Mouse (Mus musculus): ENCODE data around the gene Ier5l. TPM values are rescaled to one million over a fixed set of nuclear protein-coding genes. Genes with fewer than 3 reads are reported as not detected.

Ier5l gene
- 2.4 and 6.8 TPM in 2 replicates for polyA plus RNA-seq (2015; fragmentation: Nextera tagmentation; extraction: Ambion mirVana)

GRCm38 (mm10) chr2:30474039-30474438 lies at the start of gene Ier5l:
Gene Ier5l, minus strand, starts transcription at chr2:30474219.

Other genes with a start within 250 kb of the Ier5l start
- 60.2 and 61.1 TPM in 2 replicates for gene Lrrc8a, start 236.5 kb downstream of the Ier5l start, polyA plus RNA-seq (2015; fragmentation: Nextera tagmentation; extraction: Ambion mirVana)
- gene Gm28035, start 233.7 kb downstream of the Ier5l start, polyA plus RNA-seq (2015; fragmentation: Nextera tagmentation; extraction: Ambion mirVana), result 0.09 and 0.15 TPM in 2 replicates
- 7.3 and 8.3 TPM in 2 replicates for gene Phyhd1, start 208.0 kb downstream of the Ier5l start, polyA plus RNA-seq (2015; fragmentation: Nextera tagmentation; extraction: Ambion mirVana)
- gene Gm28038, start 193.2 kb downstream of the Ier5l start, polyA plus RNA-seq (2015; fragmentation: Nextera tagmentation; extraction: Ambion mirVana), result not detected in 2 replicates
- 42.0 and 45.1 TPM in 2 replicates for gene Dolk, start 187.9 kb downstream of the Ier5l start, polyA plus RNA-seq (2015; fragmentation: Nextera tagmentation; extraction: Ambion mirVana)
- 10.0 and 11.1 TPM in 2 replicates for gene Nup188, start 187.8 kb downstream of the Ier5l start, polyA plus RNA-seq (2015; fragmentation: Nextera tagmentation; extraction: Ambion mirVana)
- 180 and 203 TPM in 2 replicates for gene Sh3glb2, start 114.9 kb downstream of the Ier5l start, polyA plus RNA-seq (2015; fragmentation: Nextera tagmentation; extraction: Ambion mirVana)
- gene Miga2, start 110.0 kb downstream of the Ier5l start, polyA plus RNA-seq (2015; fragmentation: Nextera tagmentation; extraction: Ambion mirVana), result 33.5 and 36.1 TPM in 2 replicates
- 53.7 and 54.8 TPM in 2 replicates for gene Dolpp1, start 82.0 kb downstream of the Ier5l start, polyA plus RNA-seq (2015; fragmentation: Nextera tagmentation; extraction: Ambion mirVana)
- 25.8 and 29.2 TPM in 2 replicates for gene Crat, start 58.4 kb downstream of the Ier5l start, polyA plus RNA-seq (2015; fragmentation: Nextera tagmentation; extraction: Ambion mirVana)
- 125 and 136 TPM in 2 replicates for gene Ptpa, start 58.2 kb downstream of the Ier5l start, polyA plus RNA-seq (2015; fragmentation: Nextera tagmentation; extraction: Ambion mirVana)
- gene Cstad, start 120.8 kb upstream of the Ier5l start, polyA plus RNA-seq (2015; fragmentation: Nextera tagmentation; extraction: Ambion mirVana), result 0.32 and 0.59 TPM in 2 replicates

All from neural tube, postnatal 0 days (tissue).